7 mouse cellular contexts compared by ENCODE assay signal in the genomic region with DNA sequence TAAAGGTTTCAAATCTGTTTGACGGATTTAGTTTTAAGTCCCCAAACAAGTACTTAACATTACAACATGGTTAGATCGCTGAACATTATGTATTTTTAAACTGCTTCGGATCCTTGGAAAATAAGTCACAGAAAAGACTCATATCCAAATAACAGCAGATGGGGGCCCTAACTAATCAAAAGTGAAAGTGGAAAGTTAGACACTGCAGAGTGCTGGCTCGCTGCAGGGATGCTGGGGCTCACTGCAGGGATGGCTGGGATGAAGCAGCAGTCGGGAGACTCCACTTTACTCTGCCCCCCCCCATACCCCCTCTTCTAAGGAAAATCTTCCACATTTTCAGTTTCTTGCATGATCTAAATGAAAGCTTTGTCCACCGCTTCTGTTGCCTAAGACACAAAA.
DNase-seq lines count a peak whose midpoint lies in the region; ATAC-seq and TF ChIP-seq lines count a peak whose summit lies in the region.

No protein-coding gene starts in this region.

- 0 out of 2 replicates have a peak overlapping the region, but pooled peaks have one; percentile 31 for H3K27ac ChIP-seq in lung, embryonic 15.5 days
- 0 out of 2 replicates have a peak overlapping the region, but pooled peaks have one; percentile 48 for H3K27ac ChIP-seq in embryonic facial prominence, embryonic 13.5 days
- H3K27ac ChIP-seq in small intestine, adult 2 months (ENCODE audit: insufficient read depth, low read depth, low read length) = peak overlapping the region; percentile 66
- H3K27ac ChIP-seq in midbrain, embryonic 16.5 days (ENCODE audit: low read length) = no peak overlapping the region

- peaks cover 20% of the 10 kb centered on the region for H3K4me1 ChIP-seq in lung, embryonic 15.5 days
- H3K4me1 ChIP-seq in embryonic facial prominence, embryonic 13.5 days = peaks cover 29% of the 10 kb centered on the region
- H3K4me1 ChIP-seq in small intestine, adult 2 months (ENCODE audit: control insufficient read depth, insufficient read depth, insufficient read length, low read length) = peaks cover 10% of the 10 kb centered on the region
- H3K4me1 ChIP-seq in midbrain, embryonic 16.5 days (ENCODE audit: control insufficient read depth, insufficient read depth, low read length) = no peaks in the 10 kb centered on the region

- TF ChIP-seq CTCF in small intestine, adult 2 months (IDR thresholded peaks at IDR 0.05; ENCODE audit: extremely low read depth, insufficient read length, insufficient replicate concordance, low read depth, low read length) = no peak

- no peaks in the 10 kb centered on the region for H3K36me3 ChIP-seq in lung, embryonic 15.5 days
- no peaks in the 10 kb centered on the region for H3K36me3 ChIP-seq in embryonic facial prominence, embryonic 13.5 days
- H3K36me3 ChIP-seq in small intestine, adult 2 months (ENCODE audit: control insufficient read depth, insufficient read depth, low read length) = no peaks in the 10 kb centered on the region
- H3K36me3 ChIP-seq in midbrain, embryonic 16.5 days (ENCODE audit: control insufficient read depth, insufficient read depth, low read length) = no peaks in the 10 kb centered on the region

- 37% methylated on average over 6 of the region's 6 CpGs for WGBS in lung, embryonic 15.5 days
- 70% methylated on average over 6 of the region's 6 CpGs for WGBS in embryonic facial prominence, embryonic 13.5 days
- 9% methylated on average over 6 of the region's 6 CpGs for WGBS in small intestine, adult 2 months
- 79% methylated on average over 6 of the region's 6 CpGs for WGBS in midbrain, embryonic 16.5 days

- H3K9me3 ChIP-seq in lung, embryonic 15.5 days = no peaks in the 10 kb centered on the region
- H3K9me3 ChIP-seq in embryonic facial prominence, embryonic 13.5 days = no peaks in the 10 kb centered on the region
- no peaks in the 10 kb centered on the region; the same call in 1 of the 2 replicates for H3K9me3 ChIP-seq in midbrain, embryonic 16.5 days (replicated peaks; ENCODE audit: control insufficient read depth, low read length, poor library complexity, severe bottlenecking)

- peak overlapping the region; percentile 46 for H3K4me2 ChIP-seq in lung, embryonic 15.5 days
- H3K4me2 ChIP-seq in embryonic facial prominence, embryonic 13.5 days = peak overlapping the region; percentile 37
- H3K4me2 ChIP-seq in midbrain, embryonic 16.5 days (ENCODE audit: low read length) = no peak overlapping the region

- DNase-seq in lung, postnatal 14 days = no peak
- no peak for DNase-seq in cerebellum, postnatal 36 days

- TF ChIP-seq POLR2A in small intestine, adult 2 months (IDR thresholded peaks at IDR 0.05; ENCODE audit: low read depth, low read length) = no peak

- H3K4me3 ChIP-seq in lung, embryonic 15.5 days = peak overlapping the region; percentile 2; the same call in 1 of the 2 replicates
- 0 out of 2 replicates have a peak overlapping the region, but pooled peaks have one; percentile 6 for H3K4me3 ChIP-seq in embryonic facial prominence, embryonic 13.5 days
- H3K4me3 ChIP-seq in small intestine, adult 2 months (ENCODE audit: low read depth, low read length) = peak overlapping the region; percentile 44
- H3K4me3 ChIP-seq in midbrain, embryonic 16.5 days (ENCODE audit: low read depth, low read length) = no peak overlapping the region

- ATAC-seq in lung, embryonic 15.5 days (ENCODE audit: borderline replicate concordance, extremely low read depth, low FRiP score, low TSS enrichment) = no peak
- no peak for ATAC-seq in embryonic facial prominence, embryonic 13.5 days (ENCODE audit: insufficient number of reproducible peaks, insufficient read depth, low FRiP score, low TSS enrichment, low read depth)
- peak; percentile 70 for ATAC-seq in inflammation-experienced regulatory T-cells, adult 6 months
- no peak for ATAC-seq in midbrain, embryonic 16.5 days

- H3K9ac ChIP-seq in lung, embryonic 15.5 days = no peak overlapping the region
- no peak overlapping the region for H3K9ac ChIP-seq in embryonic facial prominence, embryonic 13.5 days
- H3K9ac ChIP-seq in midbrain, embryonic 16.5 days (ENCODE audit: low read depth, low read length) = no peak overlapping the region

- no peaks in the 10 kb centered on the region for H3K27me3 ChIP-seq in lung, embryonic 15.5 days
- no peaks in the 10 kb centered on the region for H3K27me3 ChIP-seq in embryonic facial prominence, embryonic 13.5 days
- H3K27me3 ChIP-seq in small intestine, adult 2 months (ENCODE audit: control insufficient read depth, insufficient read depth, low read length) = no peaks in the 10 kb centered on the region
- no peaks in the 10 kb centered on the region for H3K27me3 ChIP-seq in midbrain, embryonic 16.5 days (ENCODE audit: control insufficient read depth, insufficient read depth, low read depth, low read length)
